Mouse (Mus musculus): ENCODE results near the gene Olfr1356. TPM values are rescaled to one million over a fixed set of nuclear protein-coding genes. Genes with fewer than 3 reads are reported as not detected.
A peak's percentile ranks its signal among the peaks of the same experiment; 100 is the strongest.
"Not testable (repeated sequence)": the region's sequence is repeated elsewhere in the genome, so short reads cannot be mapped to it uniquely, and the experiment has no call there.

The Olfr1356 gene
- not detected for total RNA-seq (2022)

DNA sequence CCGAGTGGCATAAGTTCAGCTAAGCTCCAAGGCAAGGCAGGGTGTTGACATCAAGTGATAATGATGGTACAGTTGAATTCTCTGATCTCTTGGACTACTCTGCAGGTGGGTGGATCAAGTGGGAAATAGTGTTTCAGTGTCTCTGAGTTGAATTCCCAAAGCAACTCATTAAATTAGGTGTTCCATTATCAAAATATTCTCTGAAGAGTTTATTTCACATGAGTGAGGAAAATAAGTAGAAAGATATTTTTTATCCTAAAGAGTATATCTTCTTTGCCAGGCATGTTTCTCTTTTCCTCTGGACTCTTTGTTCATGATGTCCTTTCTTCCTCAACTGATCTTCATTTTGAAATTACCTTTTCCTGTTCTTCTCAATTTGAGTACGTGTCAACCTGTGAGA, at the start of gene Olfr1356:
Gene Olfr1356 (minus strand): TSS at position 101 of the 400 bp plus-strand sequence.
- DNase-seq (ENCODE audit: low spot score in 2 of 2): no peak

DNA sequence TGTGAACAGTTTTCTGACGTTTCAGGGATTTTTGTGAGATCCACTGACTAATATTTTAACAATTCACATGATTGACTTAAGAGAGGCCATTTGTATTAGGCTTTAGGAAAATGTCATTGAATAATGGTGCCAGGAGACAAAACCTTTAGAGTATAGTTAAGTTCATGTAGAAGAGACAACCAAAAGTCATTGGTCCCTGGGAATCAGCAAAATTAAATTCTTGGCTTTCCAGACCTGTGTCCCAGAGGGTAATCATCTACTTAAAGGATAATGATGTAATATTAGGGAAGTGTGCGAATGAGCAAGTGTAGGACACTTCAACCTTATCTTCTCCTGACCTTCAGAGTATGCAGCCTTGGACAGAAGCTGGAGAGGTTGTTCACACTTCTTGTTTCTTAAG, 23.3 kb upstream of the Olfr1356 start, which contains the start of gene Olfr1355:
Gene Olfr1355 (plus strand): TSS at position 301 of the 400 bp plus-strand sequence.
- DNase-seq (ENCODE audit: low spot score in 2 of 2): no peak

DNA sequence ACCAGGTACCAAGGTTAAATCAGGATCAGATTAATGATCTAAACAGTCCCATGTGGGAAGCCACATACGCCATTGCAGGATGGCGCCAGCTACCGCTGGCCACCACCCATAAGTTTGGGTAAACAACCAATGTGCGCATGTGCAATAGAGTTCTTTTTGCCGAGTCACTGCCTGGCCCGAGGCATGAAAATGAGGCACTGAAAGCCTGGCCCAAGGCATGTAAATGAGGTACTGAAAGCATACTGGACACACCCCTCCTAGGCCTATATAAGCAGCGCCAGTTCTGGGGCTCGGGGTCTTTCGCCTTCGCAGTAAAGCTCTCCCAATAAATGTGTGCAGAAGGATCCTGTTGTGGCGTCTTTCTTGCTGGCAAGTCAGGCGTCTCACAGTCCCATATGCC, 11.5 kb downstream of the Olfr1356 start:
- not testable (repeated sequence) for DNase-seq (ENCODE audit: low spot score in 2 of 2)

DNA sequence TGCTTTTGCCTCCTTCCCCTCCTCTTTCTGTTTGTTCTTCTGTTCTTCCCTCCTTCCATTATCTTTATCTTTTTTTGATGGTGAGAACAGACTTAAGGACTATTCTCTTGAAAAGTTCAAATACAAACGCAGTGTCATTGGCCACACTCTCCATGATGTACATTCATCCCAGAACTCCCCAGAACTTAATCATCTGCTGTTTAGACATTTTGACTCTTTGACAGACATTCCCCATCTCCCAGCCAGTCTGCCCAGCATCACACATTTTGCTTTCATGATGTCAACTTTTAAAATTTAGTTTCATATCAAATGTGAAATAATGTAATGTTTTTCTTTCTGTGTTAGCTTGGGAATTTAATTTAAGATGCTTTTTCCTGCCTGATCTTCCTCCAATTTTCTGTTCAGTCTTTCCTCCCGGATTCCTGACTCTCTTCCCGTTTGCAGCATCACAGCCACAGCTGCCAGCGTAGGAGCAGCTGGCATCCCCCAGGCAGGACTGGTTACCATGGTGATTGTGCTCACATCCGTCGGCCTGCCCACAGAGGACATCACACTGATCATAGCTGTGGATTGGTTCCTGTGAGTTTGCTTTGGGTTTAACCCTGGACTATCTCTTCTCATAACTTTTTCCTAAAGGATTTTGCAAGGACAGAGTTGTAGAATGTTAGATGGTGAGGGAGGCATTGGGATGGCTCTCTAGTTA, 39.5 kb downstream of the Olfr1356 start:
- DNase-seq (ENCODE audit: low spot score in 2 of 2): peak; percentile 70 to 71

DNA sequence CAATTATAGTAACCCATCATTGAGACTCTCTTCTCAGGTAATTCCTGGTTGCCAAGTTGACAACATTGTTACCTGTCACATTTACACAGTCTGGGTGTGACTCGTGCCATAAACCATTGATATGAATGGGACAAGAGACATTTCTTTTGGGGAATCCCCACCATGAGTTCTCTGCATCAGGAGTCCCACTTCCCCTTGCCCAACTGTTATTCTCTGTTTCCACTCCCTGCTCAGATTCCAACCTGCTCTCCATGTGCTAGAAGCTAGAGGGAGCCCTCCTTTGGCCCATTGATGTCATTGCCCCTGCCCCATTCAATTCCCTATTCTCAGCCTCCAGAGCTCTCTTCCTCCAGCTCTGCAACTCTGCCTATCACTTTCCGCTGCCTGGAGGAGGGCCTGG, 50.5 kb downstream of the Olfr1356 start:
- no peak for DNase-seq (ENCODE audit: low spot score in 2 of 2)

Other genes starting within 250 kb of the Olfr1356 start
- not detected for gene Olfr1357, start 234.1 kb downstream of the Olfr1356 start, total RNA-seq (2022)
- gene Casp14, start 133.9 kb downstream of the Olfr1356 start, total RNA-seq (2022): not detected
- under 1 TPM; 0.29 to 0.75 (median 0.45) TPM for gene Ccdc105, start 99.1 kb downstream of the Olfr1356 start, total RNA-seq (2022)
- gene Slc1a6, start 71.7 kb downstream of the Olfr1356 start, total RNA-seq (2022): 10 to 100 TPM; 11.2 to 13.6 (median 12.6) TPM
- not detected for gene Olfr1355, start 23.4 kb upstream of the Olfr1356 start, total RNA-seq (2022)
- not detected for gene Olfr1354, start 61.0 kb upstream of the Olfr1356 start, total RNA-seq (2022)
- not detected for gene Olfr8, start 98.5 kb upstream of the Olfr1356 start, total RNA-seq (2022)
- gene Olfr1353, start 111.1 kb upstream of the Olfr1356 start, total RNA-seq (2022): not detected
- not detected for gene Olfr1352, start 128.9 kb upstream of the Olfr1356 start, total RNA-seq (2022)
- gene Olfr1351, start 160.3 kb upstream of the Olfr1356 start, total RNA-seq (2022): not detected
- gene Olfr57, start 176.6 kb upstream of the Olfr1356 start, total RNA-seq (2022): not detected
- gene 2610008E11Rik, start 245.4 kb upstream of the Olfr1356 start, total RNA-seq (2022): 10 to 100 TPM; 20.9 to 27.7 (median 24.3) TPM